Comparison of ENCODE assay signal across 18 mouse cellular contexts in the genomic region with DNA sequence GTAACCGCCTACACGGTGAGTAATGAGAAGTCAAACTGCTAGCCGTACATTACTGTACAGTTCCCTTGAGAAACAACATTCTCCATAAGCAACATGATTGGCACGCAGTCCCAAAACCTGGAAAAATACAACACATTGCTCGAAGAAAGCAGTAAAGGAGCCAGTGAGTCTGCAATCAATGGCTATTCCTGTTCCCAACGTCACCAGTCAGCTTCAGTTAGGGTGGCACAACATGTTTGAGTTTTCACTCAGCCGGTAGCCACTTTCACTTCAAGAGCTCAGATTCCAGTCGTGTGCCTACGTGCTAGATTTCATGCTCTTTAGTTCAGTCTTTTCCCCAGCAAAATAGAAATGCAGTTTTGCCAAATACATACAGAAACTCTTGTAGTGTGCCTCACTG.
"Had no signal": no experiment of that assay in that cellular context is flagged by ENCODE, and none has a peak within 500 bp of the region (broad histone marks: within the 10 kb centered on the region; RNA-seq: fewer than 3 reads in every experiment).

No protein-coding gene starts in this region.

- H3K27ac ChIP-seq: midbrain, embryonic 10.5 days; midbrain, embryonic 12.5 days; neural tube, embryonic 13.5 days; neural tube, embryonic 15.5 days; stomach, embryonic 15.5 days; stomach, postnatal 0 days had no signal

- H3K4me3 ChIP-seq: midbrain, embryonic 10.5 days; midbrain, embryonic 12.5 days; myocyte; neural tube, embryonic 13.5 days; neural tube, embryonic 15.5 days; stomach, embryonic 15.5 days had no signal

- DNase-seq: lung, adult 18-20 months; lung, embryonic 14.5 days; lung, postnatal 10 days; lung, postnatal 4 days; midbrain, embryonic 14.5 days; retina, postnatal 1 day; right cerebral cortex, postnatal 14 days; right cerebral cortex, postnatal 4 days; thymus, adult 2 months; thymus, postnatal 25 days; thymus, postnatal 4 days had no signal
